Mouse (Mus musculus) lung, postnatal 14 days (tissue): ENCODE results near the gene Rpl22l1.
A peak's percentile ranks its signal among the peaks of the same experiment; 100 is the strongest.
"Not testable (repeated sequence)": the region's sequence is repeated elsewhere in the genome, so short reads cannot be mapped to it uniquely, and the experiment has no call there.

ENCODE experiments used
- DNase-seq: peaks from one replicate; pipeline ENCODE4 v3.0.0; 2021

The Rpl22l1 gene

GRCm38 (mm10) chr3:28805301-28806097 lies at the start of gene Rpl22l1:
Gene Rpl22l1 (plus strand): TSS chr3:28805436.
- peak; percentile 100 for DNase-seq

GRCm38 (mm10) chr3:28755477-28755876 lies 49.8 kb upstream of the Rpl22l1 start:
- no peak for DNase-seq

GRCm38 (mm10) chr3:28761225-28761789 lies 43.9 kb upstream of the Rpl22l1 start:
- DNase-seq: no peak

GRCm38 (mm10) chr3:28766935-28767334 lies 38.3 kb upstream of the Rpl22l1 start:
- DNase-seq: peak; percentile 14

- DNase-seq: no peak
These were observed 37.0 kb upstream of the Rpl22l1 start for GRCm38 (mm10) chr3:28768222-28768621.

- not testable (repeated sequence) for DNase-seq
These were observed 32.3 kb upstream of the Rpl22l1 start for GRCm38 (mm10) chr3:28772919-28773318.

- DNase-seq: no peak
These were observed 29.9 kb upstream of the Rpl22l1 start for GRCm38 (mm10) chr3:28775361-28775760.

GRCm38 (mm10) chr3:28775958-28776357 lies 29.3 kb upstream of the Rpl22l1 start:
- no peak for DNase-seq

- DNase-seq: no peak
These were observed 28.7 kb upstream of the Rpl22l1 start for GRCm38 (mm10) chr3:28776491-28776890.

- DNase-seq: no peak
These were observed 24.7 kb upstream of the Rpl22l1 start for GRCm38 (mm10) chr3:28780511-28780910.

GRCm38 (mm10) chr3:28780994-28781393 lies 24.2 kb upstream of the Rpl22l1 start, which contains the start of gene Eif5a2:
Gene Eif5a2 (plus strand): TSS chr3:28781276.
- peak; percentile 91 for DNase-seq

- DNase-seq: no peak
These were observed 23.8 kb upstream of the Rpl22l1 start for GRCm38 (mm10) chr3:28781422-28781821.

GRCm38 (mm10) chr3:28781848-28782247 lies 23.4 kb upstream of the Rpl22l1 start:
- DNase-seq: no peak

GRCm38 (mm10) chr3:28784176-28784575 lies 21.1 kb upstream of the Rpl22l1 start:
- no peak for DNase-seq

- no peak for DNase-seq
These were observed 10.4 kb upstream of the Rpl22l1 start for GRCm38 (mm10) chr3:28794835-28795234.

- no peak for DNase-seq
These were observed 2.9 kb downstream of the Rpl22l1 start for GRCm38 (mm10) chr3:28808039-28808643.

- DNase-seq: no peak
These were observed 6.2 kb downstream of the Rpl22l1 start for GRCm38 (mm10) chr3:28811441-28811840.

GRCm38 (mm10) chr3:28814361-28814760 lies 9.1 kb downstream of the Rpl22l1 start:
- peak; percentile 24 for DNase-seq

- no peak for DNase-seq
These were observed 10.8 kb downstream of the Rpl22l1 start for GRCm38 (mm10) chr3:28816010-28816540.

GRCm38 (mm10) chr3:28826272-28826671 lies 21.0 kb downstream of the Rpl22l1 start:
- DNase-seq: no peak

- DNase-seq: no peak
These were observed 22.4 kb downstream of the Rpl22l1 start for GRCm38 (mm10) chr3:28827605-28828004.

GRCm38 (mm10) chr3:28829454-28829853 lies 24.2 kb downstream of the Rpl22l1 start:
- DNase-seq: no peak

GRCm38 (mm10) chr3:28836796-28837371 lies 31.6 kb downstream of the Rpl22l1 start:
- DNase-seq: no peak
